Mouse (Mus musculus): ENCODE measurements at regions not wholly inside any gene's neighbourhood (a gene's known extent, or its start where the extent isn't known, plus 50 kb on each side); places are given as distances from the start of the nearest gene placed in this dataset.

DNA sequence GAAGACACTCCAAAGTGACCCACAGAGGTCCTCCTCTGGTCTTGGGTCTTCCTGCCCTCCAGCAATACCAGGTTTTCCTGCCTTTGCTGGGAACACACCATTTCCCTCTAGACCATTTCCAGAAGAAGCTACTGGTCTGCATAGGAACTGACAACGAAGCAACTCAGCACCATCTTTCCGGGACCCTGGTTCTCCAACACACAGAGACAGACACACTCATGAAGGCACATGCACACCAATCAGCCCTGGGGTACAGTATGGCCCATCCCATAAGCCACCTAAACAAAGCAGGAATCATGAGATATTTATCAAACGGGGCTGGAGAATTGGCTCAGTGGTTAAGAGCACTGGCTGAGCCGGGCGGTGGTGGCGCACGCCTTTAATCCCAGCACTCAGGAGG lies 80.4 kb upstream of the Calm2 start:
- no peak overlapping the region for H3K4me3 ChIP-seq (ENCODE audit: insufficient read depth, poor library complexity, severe bottlenecking)
- no peaks in the 10 kb centered on the region for H3K27me3 ChIP-seq (ENCODE audit: control insufficient read depth, insufficient read depth, insufficient read length)
- H3K79me2 ChIP-seq (ENCODE audit: control insufficient read depth, insufficient read depth): no peaks in the 10 kb centered on the region
- no peak for TF ChIP-seq MYOD1 (IDR thresholded peaks at IDR 0.05; ENCODE audit: control insufficient read depth, insufficient read length, low read depth)
- TF ChIP-seq CTCF (IDR thresholded peaks at IDR 0.05; ENCODE audit: control insufficient read depth, insufficient read depth, insufficient read length): no peak
- no peak for TF ChIP-seq FOSL1 (IDR thresholded peaks at IDR 0.05; ENCODE audit: insufficient read depth, low read length, poor library complexity, severe bottlenecking)
- TF ChIP-seq MAX (IDR thresholded peaks at IDR 0.05): no peak
- no peak for TF ChIP-seq USF1 (IDR thresholded peaks at IDR 0.05; ENCODE audit: low read depth)
- no peak for TF ChIP-seq CEBPB (IDR thresholded peaks at IDR 0.05; ENCODE audit: low read depth)
- no peak for TF ChIP-seq MYOG (IDR thresholded peaks at IDR 0.05; ENCODE audit: control insufficient read depth, extremely low read depth, insufficient read length)
- H3ac ChIP-seq (ENCODE audit: control insufficient read depth, insufficient read length, low read depth): no peak overlapping the region
- no peaks in the 10 kb centered on the region for H3K36me3 ChIP-seq (ENCODE audit: control insufficient read depth, insufficient read depth)
- H3K79me3 ChIP-seq (ENCODE audit: low read depth): no peaks in the 10 kb centered on the region

GRCm38 (mm10) chr17:87530162-87530817 lies 83.6 kb upstream of the Calm2 start:
- Histone ChIP-seq H3ac (ENCODE audit: control insufficient read depth, insufficient read length, low read depth) (no peak overlapping the region), H3K36me3 (ENCODE audit: control insufficient read depth, insufficient read depth) (no peaks in the 10 kb centered on the region), H3K27me3 (ENCODE audit: control insufficient read depth, insufficient read depth, insufficient read length) (no peaks in the 10 kb centered on the region), H3K79me2 (ENCODE audit: control insufficient read depth, insufficient read depth) (no peaks in the 10 kb centered on the region), H3K4me3 (ENCODE audit: insufficient read depth, poor library complexity, severe bottlenecking) (no peak overlapping the region), H3K79me3 (ENCODE audit: low read depth) (no peaks in the 10 kb centered on the region)
- TF ChIP-seq MAX (IDR thresholded peaks at IDR 0.05) (no peak), CTCF (IDR thresholded peaks at IDR 0.05; ENCODE audit: control insufficient read depth, insufficient read depth, insufficient read length) (peak; percentile 76), MYOG (IDR thresholded peaks at IDR 0.05; ENCODE audit: control insufficient read depth, extremely low read depth, insufficient read length) (no peak)

GRCm38 (mm10) chr17:87530818-87531410 lies 84.2 kb upstream of the Calm2 start:
- TF ChIP-seq USF1 (IDR thresholded peaks at IDR 0.05; ENCODE audit: low read depth): no peak
- TF ChIP-seq FOSL1 (IDR thresholded peaks at IDR 0.05; ENCODE audit: insufficient read depth, low read length, poor library complexity, severe bottlenecking): no peak
- TF ChIP-seq MAX (IDR thresholded peaks at IDR 0.05): no peak
- no peak for TF ChIP-seq MYOD1 (IDR thresholded peaks at IDR 0.05; ENCODE audit: control insufficient read depth, insufficient read length, low read depth)
- no peak for TF ChIP-seq CEBPB (IDR thresholded peaks at IDR 0.05; ENCODE audit: low read depth)
- no peak for TF ChIP-seq MYOG (IDR thresholded peaks at IDR 0.05; ENCODE audit: control insufficient read depth, extremely low read depth, insufficient read length)
- no peak for TF ChIP-seq CTCF (IDR thresholded peaks at IDR 0.05; ENCODE audit: control insufficient read depth, insufficient read depth, insufficient read length)
- H3K36me3 ChIP-seq (ENCODE audit: control insufficient read depth, insufficient read depth): no peaks in the 10 kb centered on the region
- no peaks in the 10 kb centered on the region for H3K79me3 ChIP-seq (ENCODE audit: low read depth)
- no peak overlapping the region for H3K4me3 ChIP-seq (ENCODE audit: insufficient read depth, poor library complexity, severe bottlenecking)
- no peaks in the 10 kb centered on the region for H3K27me3 ChIP-seq (ENCODE audit: control insufficient read depth, insufficient read depth, insufficient read length)
- H3ac ChIP-seq (ENCODE audit: control insufficient read depth, insufficient read length, low read depth): no peak overlapping the region
- H3K79me2 ChIP-seq (ENCODE audit: control insufficient read depth, insufficient read depth): no peaks in the 10 kb centered on the region

DNA sequence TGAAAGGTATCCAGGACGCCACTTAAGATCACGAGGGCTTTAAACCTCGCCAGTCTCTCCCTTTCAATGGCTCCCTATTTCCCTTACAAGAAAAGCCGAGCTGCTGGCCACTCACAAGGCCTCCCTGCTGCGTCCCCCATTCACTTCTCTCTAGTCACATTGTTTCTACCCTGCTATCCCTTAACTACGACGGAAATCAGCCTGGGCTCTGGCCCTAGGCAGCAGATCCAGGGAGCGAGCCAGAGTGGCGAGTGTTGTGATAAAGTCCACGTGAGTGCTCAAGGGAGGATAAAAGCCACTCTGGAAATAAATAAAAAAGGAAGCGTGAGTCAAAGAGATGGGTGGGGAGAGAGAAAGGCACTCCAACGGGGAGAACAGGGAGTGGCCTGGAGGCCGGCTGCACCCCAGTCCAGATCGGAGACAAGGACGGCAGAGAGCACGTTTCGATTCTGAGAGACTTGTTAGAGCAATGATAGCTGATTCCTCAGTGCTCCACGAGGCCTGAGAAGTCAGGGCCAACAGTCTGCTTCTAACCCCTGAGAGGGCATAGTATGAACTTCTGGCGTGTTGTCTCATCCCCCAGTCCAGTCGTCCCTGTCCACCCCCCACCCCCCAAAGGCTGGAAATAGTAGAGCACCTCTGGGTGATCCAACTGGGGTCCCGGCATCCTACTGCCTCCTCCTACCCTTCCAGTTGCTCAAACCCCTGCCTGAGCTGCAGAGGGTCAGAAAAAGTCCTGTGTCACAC lies 84.8 kb upstream of the Calm2 start:
- Histone ChIP-seq H3K36me3 (ENCODE audit: control insufficient read depth, insufficient read depth) (no peaks in the 10 kb centered on the region), H3ac (ENCODE audit: control insufficient read depth, insufficient read length, low read depth) (no peak overlapping the region), H3K27me3 (ENCODE audit: control insufficient read depth, insufficient read depth, insufficient read length) (no peaks in the 10 kb centered on the region), H3K79me3 (ENCODE audit: low read depth) (no peaks in the 10 kb centered on the region), H3K4me3 (ENCODE audit: insufficient read depth, poor library complexity, severe bottlenecking) (no peak overlapping the region), H3K79me2 (ENCODE audit: control insufficient read depth, insufficient read depth) (no peaks in the 10 kb centered on the region)
- TF ChIP-seq MAX (IDR thresholded peaks at IDR 0.05): no peak
- no peak for TF ChIP-seq CTCF (IDR thresholded peaks at IDR 0.05; ENCODE audit: control insufficient read depth, insufficient read depth, insufficient read length)
- no peak for TF ChIP-seq USF1 (IDR thresholded peaks at IDR 0.05; ENCODE audit: low read depth)
- TF ChIP-seq FOSL1 (IDR thresholded peaks at IDR 0.05; ENCODE audit: insufficient read depth, low read length, poor library complexity, severe bottlenecking): no peak
- TF ChIP-seq MYOG (IDR thresholded peaks at IDR 0.05; ENCODE audit: control insufficient read depth, extremely low read depth, insufficient read length): no peak
- TF ChIP-seq MYOD1 (IDR thresholded peaks at IDR 0.05; ENCODE audit: control insufficient read depth, insufficient read length, low read depth): no peak
- TF ChIP-seq CEBPB (IDR thresholded peaks at IDR 0.05; ENCODE audit: low read depth): no peak

GRCm38 (mm10) chr17:87532158-87532545 lies 85.4 kb upstream of the Calm2 start:
- Histone ChIP-seq H3ac (ENCODE audit: control insufficient read depth, insufficient read length, low read depth) (no peak overlapping the region), H3K79me3 (ENCODE audit: low read depth) (no peaks in the 10 kb centered on the region), H3K27me3 (ENCODE audit: control insufficient read depth, insufficient read depth, insufficient read length) (no peaks in the 10 kb centered on the region), H3K79me2 (ENCODE audit: control insufficient read depth, insufficient read depth) (no peaks in the 10 kb centered on the region), H3K4me3 (ENCODE audit: insufficient read depth, poor library complexity, severe bottlenecking) (no peak overlapping the region), H3K36me3 (ENCODE audit: control insufficient read depth, insufficient read depth) (no peaks in the 10 kb centered on the region)
- TF ChIP-seq FOSL1 (IDR thresholded peaks at IDR 0.05; ENCODE audit: insufficient read depth, low read length, poor library complexity, severe bottlenecking) (no peak), CTCF (IDR thresholded peaks at IDR 0.05; ENCODE audit: control insufficient read depth, insufficient read depth, insufficient read length) (no peak), CEBPB (IDR thresholded peaks at IDR 0.05; ENCODE audit: low read depth) (no peak), MYOG (IDR thresholded peaks at IDR 0.05; ENCODE audit: control insufficient read depth, extremely low read depth, insufficient read length) (no peak), USF1 (IDR thresholded peaks at IDR 0.05; ENCODE audit: low read depth) (no peak), MYOD1 (IDR thresholded peaks at IDR 0.05; ENCODE audit: control insufficient read depth, insufficient read length, low read depth) (no peak), MAX (IDR thresholded peaks at IDR 0.05) (no peak)
